Mouse (Mus musculus): ENCODE data around the gene Capn9. TPM values are rescaled to one million over a fixed set of nuclear protein-coding genes. Genes with fewer than 3 reads are reported as not detected.

Capn9 gene
- polyA plus RNA-seq, 1 experiment from 2014 or later, result 0.08 TPM

- H3K4me3 ChIP-seq (ENCODE audit: low read length), result no peak overlapping the region
- H3K27ac ChIP-seq (ENCODE audit: low read depth, low read length), result no peak overlapping the region
- H3K4me2 ChIP-seq (replicated peaks; ENCODE audit: low read depth, low read length), result no peak overlapping the region
- H3K4me1 ChIP-seq (ENCODE audit: control insufficient read depth, insufficient read depth, low read length), result no peaks in the 10 kb centered on the region
- no peaks in the 10 kb centered on the region for H3K36me3 ChIP-seq (ENCODE audit: control insufficient read depth, insufficient read depth, low read length)
- H3K9ac ChIP-seq (ENCODE audit: low read depth, low read length), result no peak overlapping the region
- WGBS, result 84% methylated on average over 6 of the region's 6 CpGs
- ATAC-seq (ENCODE audit: low FRiP score, low TSS enrichment), result no peak
- no peaks in the 10 kb centered on the region for H3K27me3 ChIP-seq (ENCODE audit: control insufficient read depth, insufficient read depth, low read length)
- no peaks in the 10 kb centered on the region for H3K9me3 ChIP-seq (ENCODE audit: control insufficient read depth, low read length)
These were observed 8.8 kb upstream of the Capn9 start for GRCm38 (mm10) chr8:124567126-124567525.

- WGBS, result 87% methylated on average over 3 of the region's 3 CpGs
- no peaks in the 10 kb centered on the region for H3K9me3 ChIP-seq (ENCODE audit: control insufficient read depth, low read length)
- no peak for ATAC-seq (ENCODE audit: low FRiP score, low TSS enrichment)
These were observed 8.3 kb upstream of the Capn9 start for GRCm38 (mm10) chr8:124567584-124567983.

GRCm38 (mm10) chr8:124569100-124569499 is 6.8 kb upstream of the Capn9 start:
- Histone ChIP-seq H3K9ac (ENCODE audit: low read depth, low read length) (no peak overlapping the region), H3K4me1 (ENCODE audit: control insufficient read depth, insufficient read depth, low read length) (peaks cover 3% of the 10 kb centered on the region; the same call in 1 of the 2 replicates), H3K27me3 (ENCODE audit: control insufficient read depth, insufficient read depth, low read length) (no peaks in the 10 kb centered on the region), H3K27ac (ENCODE audit: low read depth, low read length) (no peak overlapping the region), H3K4me3 (ENCODE audit: low read length) (no peak overlapping the region), H3K4me2 (replicated peaks; ENCODE audit: low read depth, low read length) (no peak overlapping the region), H3K9me3 (ENCODE audit: control insufficient read depth, low read length) (no peaks in the 10 kb centered on the region), H3K36me3 (ENCODE audit: control insufficient read depth, insufficient read depth, low read length) (no peaks in the 10 kb centered on the region)
- no peak for ATAC-seq (ENCODE audit: low FRiP score, low TSS enrichment)
- WGBS, result 76% methylated on average over 2 of the region's 2 CpGs

More at GRCm38 (mm10) chr8:124567584-124567983, 8.3 kb upstream of the Capn9 start:
- Histone ChIP-seq H3K9ac (ENCODE audit: low read depth, low read length) (no peak overlapping the region), H3K4me3 (ENCODE audit: low read length) (no peak overlapping the region), H3K4me2 (replicated peaks; ENCODE audit: low read depth, low read length) (no peak overlapping the region), H3K27ac (ENCODE audit: low read depth, low read length) (no peak overlapping the region), H3K27me3 (ENCODE audit: control insufficient read depth, insufficient read depth, low read length) (no peaks in the 10 kb centered on the region), H3K36me3 (ENCODE audit: control insufficient read depth, insufficient read depth, low read length) (no peaks in the 10 kb centered on the region), H3K4me1 (ENCODE audit: control insufficient read depth, insufficient read depth, low read length) (no peaks in the 10 kb centered on the region)

DNA sequence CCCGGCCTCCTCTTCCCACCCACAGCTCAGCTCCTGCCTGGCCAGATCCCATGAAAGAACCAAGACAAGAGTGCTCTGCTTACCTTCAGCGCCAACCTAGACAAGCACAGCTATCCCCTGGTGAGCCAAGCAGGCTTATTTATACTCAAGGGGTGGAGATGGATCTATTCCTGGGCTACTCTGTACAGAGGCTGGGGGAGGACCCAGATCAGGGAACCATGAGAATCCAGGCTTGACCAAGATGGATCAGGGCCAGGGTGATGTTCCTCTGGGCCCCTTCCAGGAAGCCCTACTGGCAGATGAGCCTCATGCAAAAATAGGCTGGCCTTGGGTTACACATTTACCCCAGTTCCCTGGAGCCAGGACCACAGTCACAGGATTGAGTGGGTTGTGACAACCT is 6.3 kb upstream of the Capn9 start, which contains the start of gene Agt:
Agt (minus strand) TSS at position 114 of the 400 bp plus-strand sequence.
- H3K27ac ChIP-seq (ENCODE audit: low read depth, low read length), result no peak within 1 kb of the TSS
- H3K27me3 ChIP-seq (ENCODE audit: control insufficient read depth, insufficient read depth, low read length), result no peaks in the 10 kb centered on the region
- no peaks in the 10 kb centered on the region for H3K36me3 ChIP-seq (ENCODE audit: control insufficient read depth, insufficient read depth, low read length)
- H3K9me3 ChIP-seq (ENCODE audit: control insufficient read depth, low read length), result no peaks in the 10 kb centered on the region
- 86% methylated on average over 2 of the region's 2 CpGs for WGBS
- no peak within 1 kb of the TSS for H3K4me3 ChIP-seq (ENCODE audit: low read length)
- peaks cover 3% of the 10 kb centered on the region; the same call in 1 of the 2 replicates for H3K4me1 ChIP-seq (ENCODE audit: control insufficient read depth, insufficient read depth, low read length)
- ATAC-seq (ENCODE audit: low FRiP score, low TSS enrichment), result no peak
- H3K9ac ChIP-seq (ENCODE audit: low read depth, low read length), result no peak within 1 kb of the TSS
- no peak within 1 kb of the TSS for H3K4me2 ChIP-seq (replicated peaks; ENCODE audit: low read depth, low read length)

DNA sequence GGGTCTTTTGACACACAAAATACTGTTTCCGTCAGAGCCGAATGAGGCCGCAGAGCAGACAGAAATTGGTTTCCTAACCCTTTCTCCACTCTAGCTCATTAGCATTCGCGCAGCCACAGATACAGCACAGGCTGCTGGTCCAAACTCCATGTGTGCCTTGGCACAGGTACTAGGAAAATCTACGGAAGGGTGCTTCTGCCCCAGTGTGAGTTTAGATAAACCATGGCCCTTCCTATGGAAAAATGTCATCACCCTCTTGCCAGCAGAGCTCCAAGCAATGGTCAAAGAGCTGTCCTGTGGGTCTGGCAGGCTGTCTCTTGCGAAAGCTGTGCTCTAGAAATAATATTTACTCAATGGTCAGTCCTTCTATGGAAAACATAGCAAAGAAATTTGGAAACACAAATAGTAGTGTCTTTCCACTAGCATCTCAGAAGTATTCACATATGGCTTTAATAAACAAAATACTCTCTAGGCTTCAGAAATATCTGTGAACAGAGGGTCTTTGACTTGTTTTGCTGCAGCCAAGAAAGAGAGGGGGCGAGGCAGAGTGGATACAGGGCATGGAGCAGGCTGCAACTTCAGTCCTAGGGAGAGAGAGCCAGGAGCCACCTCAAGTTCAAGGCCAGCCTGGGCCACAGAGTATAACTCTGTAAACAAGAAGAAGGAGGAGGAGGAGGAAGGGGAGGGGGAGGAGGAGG is 4.0 kb upstream of the Capn9 start:
- Histone ChIP-seq H3K4me1 (ENCODE audit: control insufficient read depth, insufficient read depth, low read length) (peaks cover 3% of the 10 kb centered on the region; the same call in 1 of the 2 replicates), H3K4me2 (replicated peaks; ENCODE audit: low read depth, low read length) (no peak overlapping the region), H3K9ac (ENCODE audit: low read depth, low read length) (no peak overlapping the region), H3K36me3 (ENCODE audit: control insufficient read depth, insufficient read depth, low read length) (no peaks in the 10 kb centered on the region), H3K4me3 (ENCODE audit: low read length) (no peak overlapping the region), H3K9me3 (ENCODE audit: control insufficient read depth, low read length) (no peaks in the 10 kb centered on the region), H3K27me3 (ENCODE audit: control insufficient read depth, insufficient read depth, low read length) (no peaks in the 10 kb centered on the region), H3K27ac (ENCODE audit: low read depth, low read length) (no peak overlapping the region)
- 72% methylated on average over 8 of the region's 8 CpGs for WGBS
- ATAC-seq (ENCODE audit: low FRiP score, low TSS enrichment), result no peak

DNA sequence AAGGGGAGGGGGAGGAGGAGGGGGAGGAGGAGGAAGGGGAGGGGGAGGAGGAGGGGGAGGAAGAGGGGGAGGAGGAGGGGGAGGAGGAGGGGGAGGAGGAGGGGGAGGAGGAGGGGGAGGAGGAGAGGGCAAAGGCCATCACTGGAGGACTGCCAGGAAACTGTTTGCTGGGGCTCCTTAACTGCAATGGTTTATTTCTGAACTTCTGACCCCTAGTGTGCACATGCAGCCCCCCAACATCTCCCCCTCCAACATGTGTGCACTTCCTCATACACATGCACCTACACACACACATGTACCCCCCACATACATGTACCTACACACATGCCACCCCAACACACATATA is 3.5 kb upstream of the Capn9 start:
- no peak for ATAC-seq (ENCODE audit: low FRiP score, low TSS enrichment)
- Histone ChIP-seq H3K27me3 (ENCODE audit: control insufficient read depth, insufficient read depth, low read length) (no peaks in the 10 kb centered on the region), H3K27ac (ENCODE audit: low read depth, low read length) (no peak overlapping the region), H3K4me1 (ENCODE audit: control insufficient read depth, insufficient read depth, low read length) (peaks cover 3% of the 10 kb centered on the region; the same call in 1 of the 2 replicates), H3K4me2 (replicated peaks; ENCODE audit: low read depth, low read length) (no peak overlapping the region), H3K4me3 (ENCODE audit: low read length) (no peak overlapping the region), H3K36me3 (ENCODE audit: control insufficient read depth, insufficient read depth, low read length) (no peaks in the 10 kb centered on the region), H3K9me3 (ENCODE audit: control insufficient read depth, low read length) (no peaks in the 10 kb centered on the region), H3K9ac (ENCODE audit: low read depth, low read length) (no peak overlapping the region)

GRCm38 (mm10) chr8:124573552-124574340 is 2.2 kb upstream of the Capn9 start:
- H3K9ac ChIP-seq (ENCODE audit: low read depth, low read length), result no peak overlapping the region
- H3K9me3 ChIP-seq (ENCODE audit: control insufficient read depth, low read length), result no peaks in the 10 kb centered on the region
- ATAC-seq (ENCODE audit: low FRiP score, low TSS enrichment), result peak; percentile 72; the same call in 1 of the 2 replicates
- WGBS, result 63% methylated on average over 15 of the region's 15 CpGs
- H3K4me1 ChIP-seq (ENCODE audit: control insufficient read depth, insufficient read depth, low read length), result peaks cover 3% of the 10 kb centered on the region; the same call in 1 of the 2 replicates
- H3K36me3 ChIP-seq (ENCODE audit: control insufficient read depth, insufficient read depth, low read length), result no peaks in the 10 kb centered on the region
- H3K27ac ChIP-seq (ENCODE audit: low read depth, low read length), result no peak overlapping the region
- no peak overlapping the region for H3K4me2 ChIP-seq (replicated peaks; ENCODE audit: low read depth, low read length)
- H3K4me3 ChIP-seq (ENCODE audit: low read length), result no peak overlapping the region
- no peaks in the 10 kb centered on the region for H3K27me3 ChIP-seq (ENCODE audit: control insufficient read depth, insufficient read depth, low read length)

DNA sequence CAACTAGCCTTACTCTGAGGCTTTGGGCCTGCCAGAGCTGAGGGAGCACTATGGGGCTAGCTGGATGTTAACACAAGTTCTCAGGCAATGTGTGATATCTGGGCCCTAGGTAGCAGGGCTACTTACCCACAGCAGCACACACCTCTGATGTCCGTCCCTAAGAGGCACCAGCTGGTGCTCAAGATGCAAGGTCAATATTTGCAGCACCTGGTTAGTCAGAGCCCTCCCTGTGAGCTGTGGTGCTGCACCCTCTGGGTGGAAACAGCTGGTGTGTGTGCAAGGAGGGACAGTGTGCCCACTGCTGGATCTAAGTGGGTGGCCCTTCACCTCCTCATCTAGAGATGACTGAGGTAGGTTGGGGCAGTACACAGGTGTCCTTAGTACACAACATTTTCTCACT is 840 bp downstream of the Capn9 start:
- ATAC-seq (ENCODE audit: low FRiP score, low TSS enrichment), result no peak
- no peak overlapping the region for H3K4me2 ChIP-seq (replicated peaks; ENCODE audit: low read depth, low read length)
- H3K9me3 ChIP-seq (ENCODE audit: control insufficient read depth, low read length), result no peaks in the 10 kb centered on the region
- no peaks in the 10 kb centered on the region for H3K36me3 ChIP-seq (ENCODE audit: control insufficient read depth, insufficient read depth, low read length)
- no peak overlapping the region for H3K27ac ChIP-seq (ENCODE audit: low read depth, low read length)
- H3K4me1 ChIP-seq (ENCODE audit: control insufficient read depth, insufficient read depth, low read length), result peaks cover 3% of the 10 kb centered on the region; the same call in 1 of the 2 replicates
- H3K27me3 ChIP-seq (ENCODE audit: control insufficient read depth, insufficient read depth, low read length), result no peaks in the 10 kb centered on the region
- H3K9ac ChIP-seq (ENCODE audit: low read depth, low read length), result no peak overlapping the region
- 83% methylated on average over 1 of the region's 1 CpGs for WGBS
- no peak overlapping the region for H3K4me3 ChIP-seq (ENCODE audit: low read length)
